Mouse (Mus musculus): ENCODE measurements around the gene Npb.
"Not testable (repeated sequence)": the region's sequence is repeated elsewhere in the genome, so short reads cannot be mapped to it uniquely, and the experiment has no call there.

The Npb gene

GRCm38 (mm10) chr11:120608241-120609034, at the start of gene Npb:
TSS of gene Npb (plus strand) at chr11:120608477.
- no peak for DNase-seq (ENCODE audit: low spot score)

GRCm38 (mm10) chr11:120558843-120559242, 49.4 kb upstream of the Npb start:
- DNase-seq (ENCODE audit: low spot score): not testable (repeated sequence)

GRCm38 (mm10) chr11:120560952-120561728, 47.1 kb upstream of the Npb start:
- DNase-seq (ENCODE audit: low spot score): no peak

- no peak for DNase-seq (ENCODE audit: low spot score)
Measured at GRCm38 (mm10) chr11:120562949-120563348, 45.3 kb upstream of the Npb start.

GRCm38 (mm10) chr11:120565114-120565513, 43.2 kb upstream of the Npb start:
- no peak for DNase-seq (ENCODE audit: low spot score)

GRCm38 (mm10) chr11:120568324-120568723, 40.0 kb upstream of the Npb start:
- no peak for DNase-seq (ENCODE audit: low spot score)

GRCm38 (mm10) chr11:120571122-120571521, 37.2 kb upstream of the Npb start:
- DNase-seq (ENCODE audit: low spot score): no peak

- DNase-seq (ENCODE audit: low spot score): no peak
Measured at GRCm38 (mm10) chr11:120571754-120572416, 36.4 kb upstream of the Npb start.

- no peak for DNase-seq (ENCODE audit: low spot score)
Measured at GRCm38 (mm10) chr11:120572417-120572751, 35.9 kb upstream of the Npb start.

- peak; percentile 100 for DNase-seq (ENCODE audit: low spot score)
Measured at GRCm38 (mm10) chr11:120572752-120573584, 35.3 kb upstream of the Npb start, which contains the start of gene P4hb. TSS of gene P4hb (minus strand) at chr11:120573253.

- DNase-seq (ENCODE audit: low spot score): no peak
Measured at GRCm38 (mm10) chr11:120573585-120574277, 34.5 kb upstream of the Npb start.

GRCm38 (mm10) chr11:120574278-120574600, 34.0 kb upstream of the Npb start:
- no peak for DNase-seq (ENCODE audit: low spot score)

GRCm38 (mm10) chr11:120575046-120575445, 33.2 kb upstream of the Npb start:
- DNase-seq (ENCODE audit: low spot score): no peak

GRCm38 (mm10) chr11:120575940-120576339, 32.3 kb upstream of the Npb start:
- DNase-seq (ENCODE audit: low spot score): no peak

- DNase-seq (ENCODE audit: low spot score): no peak
Measured at GRCm38 (mm10) chr11:120576365-120576981, 31.8 kb upstream of the Npb start.

GRCm38 (mm10) chr11:120577211-120578023, 30.9 kb upstream of the Npb start:
- no peak for DNase-seq (ENCODE audit: low spot score)

- DNase-seq (ENCODE audit: low spot score): no peak
Measured at GRCm38 (mm10) chr11:120578024-120578693, 30.1 kb upstream of the Npb start.

- no peak for DNase-seq (ENCODE audit: low spot score)
Measured at GRCm38 (mm10) chr11:120578694-120579243, 29.5 kb upstream of the Npb start.
